Mouse (Mus musculus) forebrain, embryonic 11.5 days (tissue): ENCODE results near the gene Slc22a23. TPM values are rescaled to one million over a fixed set of nuclear protein-coding genes. Genes with fewer than 3 reads are reported as not detected.

Experiments
- ATAC-seq: fragments of 200-750 bp; cut with Nextera tagmentation; replicated peaks from 2 replicates; pipeline ENCODE4 v1.8.0; 2017; ENCODE audit warnings: moderate TSS enrichment; ENCODE audit not compliant: low FRiP score
- DNase-seq: peaks from one replicate; pipeline ENCODE4 v3.0.0-alpha.2; 2017; ENCODE audit warnings: low spot score
- H3K27ac ChIP-seq: fragments of 300-500 bp; sonication (generic); 2 replicates; pipeline ENCODE4 v1.5.1; 2014; ENCODE audit warnings: low read depth, low read length
- H3K27me3 ChIP-seq: fragments of 300-500 bp; sonication (generic); 2 replicates; pipeline ENCODE4 v1.6.1; 2014; ENCODE audit warnings: mild to moderate bottlenecking, low read length, mixed read lengths; ENCODE audit not compliant: control insufficient read depth, insufficient read depth
- H3K36me3 ChIP-seq: fragments of 300-500 bp; sonication (generic); 2 replicates; pipeline ENCODE4 v1.6.1; 2014; ENCODE audit warnings: mild to moderate bottlenecking, low read length, moderate library complexity, mixed read lengths; ENCODE audit not compliant: control insufficient read depth, insufficient read depth
- H3K4me1 ChIP-seq: fragments of 300-500 bp; sonication (generic); replicated peaks from 2 replicates; pipeline ENCODE4 v1.6.1; 2014; ENCODE audit warnings: low read length, mixed read lengths; ENCODE audit not compliant: control insufficient read depth, insufficient read depth
- H3K4me2 ChIP-seq: fragments of 300-500 bp; sonication (generic); 2 replicates; pipeline ENCODE4 v1.6.1; 2014; ENCODE audit warnings: low read depth, mild to moderate bottlenecking, low read length, moderate library complexity, mixed read lengths; ENCODE audit not compliant: severe bottlenecking
- H3K4me3 ChIP-seq: fragments of 300-500 bp; sonication (generic); 2 replicates; pipeline ENCODE4 v1.5.1; 2014; ENCODE audit warnings: low read depth, low read length
- H3K9ac ChIP-seq: fragments of 300-500 bp; sonication (generic); 2 replicates; pipeline ENCODE4 v1.6.1; 2014; ENCODE audit warnings: low read length
- H3K9me3 ChIP-seq: fragments of 300-500 bp; sonication (generic); 2 replicates; pipeline ENCODE4 v1.6.1; 2016; ENCODE audit warnings: low read length, mixed read lengths; ENCODE audit not compliant: control insufficient read depth
- WGBS: fragments of 180-500 bp; shearing (Covaris S2); extraction: QIAGEN DNeasy Blood & Tissue Kit; methylation state at CpG from one replicate; pipeline ENCODE4 v1.1.7; 2014; 5-methylcytosine and 5-hydroxymethylcytosine counted together
- polyA plus RNA-seq: library from polyadenylated mRNA; unstranded; fragments of >200 nt; fragmentation: Nextera tagmentation; extraction: Ambion mirVana; gene quantifications from 2 replicates; pipeline ENCODE4 v1.2.1, GENCODE M21; 2014

Gene Slc22a23
- polyA plus RNA-seq, 1 experiment from 2014 or later = 16.9 TPM

- H3K4me2 ChIP-seq = no peak overlapping the region
- DNase-seq = no peak
- H3K4me3 ChIP-seq = no peak overlapping the region
- no peaks in the 10 kb centered on the region for H3K36me3 ChIP-seq
- H3K9ac ChIP-seq = no peak overlapping the region
- H3K9me3 ChIP-seq = no peaks in the 10 kb centered on the region
- peaks cover 17% of the 10 kb centered on the region for H3K4me1 ChIP-seq
- no peak overlapping the region for H3K27ac ChIP-seq
- H3K27me3 ChIP-seq = peaks cover 2% of the 10 kb centered on the region; the same call in 1 of the 2 replicates
- WGBS = 63% methylated on average over 4 of the region's 4 CpGs
- no peak for ATAC-seq
These were observed 1.8 kb upstream of the Slc22a23 start for GRCm38 (mm10) chr13:34346748-34347147.

- peaks cover 2% of the 10 kb centered on the region; the same call in 1 of the 2 replicates for H3K27me3 ChIP-seq
- ATAC-seq = no peak
- H3K36me3 ChIP-seq = no peaks in the 10 kb centered on the region
- DNase-seq = no peak
- peaks cover 17% of the 10 kb centered on the region for H3K4me1 ChIP-seq
- H3K9me3 ChIP-seq = no peaks in the 10 kb centered on the region
- no peak overlapping the region for H3K9ac ChIP-seq
- 48% methylated on average over 7 of the region's 7 CpGs for WGBS
- H3K4me2 ChIP-seq = no peak overlapping the region; the same call in 1 of the 2 replicates
- no peak overlapping the region for H3K4me3 ChIP-seq
- no peak overlapping the region for H3K27ac ChIP-seq
These were observed 1.3 kb upstream of the Slc22a23 start for GRCm38 (mm10) chr13:34346238-34346637.

GRCm38 (mm10) chr13:34344376-34345127 lies 430 bp downstream of the Slc22a23 start:
- Histone ChIP-seq H3K4me3 (peak overlapping the region; percentile 87), H3K27ac (peak overlapping the region; percentile 57), H3K9ac (peak overlapping the region; percentile 93), H3K4me2 (peak overlapping the region; percentile 95), H3K4me1 (peaks cover 17% of the 10 kb centered on the region), H3K27me3 (peaks cover 2% of the 10 kb centered on the region; the same call in 1 of the 2 replicates), H3K9me3 (no peaks in the 10 kb centered on the region), H3K36me3 (no peaks in the 10 kb centered on the region)
- peak; percentile 63 for ATAC-seq
- DNase-seq = peak; percentile 78
- under 1% methylated on average over 81 of the region's 101 CpGs for WGBS

- H3K27ac ChIP-seq = no peak overlapping the region
- ATAC-seq = peak; percentile 37
These were observed 1.1 kb downstream of the Slc22a23 start for GRCm38 (mm10) chr13:34343719-34344375.

GRCm38 (mm10) chr13:34342286-34342890 lies 2.6 kb downstream of the Slc22a23 start:
- WGBS = 42% methylated on average over 6 of the region's 6 CpGs

More at GRCm38 (mm10) chr13:34343719-34344375, 1.1 kb downstream of the Slc22a23 start:
- H3K4me3 ChIP-seq = peak overlapping the region; percentile 87
- peaks cover 17% of the 10 kb centered on the region for H3K4me1 ChIP-seq
- no peaks in the 10 kb centered on the region for H3K36me3 ChIP-seq
- H3K9me3 ChIP-seq = no peaks in the 10 kb centered on the region
- under 1% methylated on average over 31 of the region's 31 CpGs for WGBS
- DNase-seq = peak; percentile 72
- peak overlapping the region; percentile 95 for H3K4me2 ChIP-seq
- H3K27me3 ChIP-seq = peaks cover 2% of the 10 kb centered on the region; the same call in 1 of the 2 replicates
- peak overlapping the region; percentile 93 for H3K9ac ChIP-seq

GRCm38 (mm10) chr13:34336895-34337294 lies 8.1 kb downstream of the Slc22a23 start:
- no peak overlapping the region for H3K27ac ChIP-seq
- no peaks in the 10 kb centered on the region for H3K27me3 ChIP-seq
- no peaks in the 10 kb centered on the region for H3K36me3 ChIP-seq
- no peak overlapping the region for H3K4me3 ChIP-seq
- 87% methylated on average over 1 of the region's 1 CpGs for whole genome bisulfite sequencing
- no peak for DNase-seq
- H3K4me2 ChIP-seq = no peak overlapping the region
- no peak overlapping the region for H3K9ac ChIP-seq
- ATAC-seq = no peak
- H3K9me3 ChIP-seq = no peaks in the 10 kb centered on the region
- H3K4me1 ChIP-seq = peaks cover 1% of the 10 kb centered on the region; the same call in 1 of the 2 replicates

More at GRCm38 (mm10) chr13:34342286-34342890, 2.6 kb downstream of the Slc22a23 start:
- DNase-seq = no peak
- H3K4me3 ChIP-seq = peak overlapping the region; percentile 87
- H3K27ac ChIP-seq = no peak overlapping the region
- H3K27me3 ChIP-seq = peaks cover 2% of the 10 kb centered on the region; the same call in 1 of the 2 replicates
- H3K36me3 ChIP-seq = no peaks in the 10 kb centered on the region
- H3K9me3 ChIP-seq = no peaks in the 10 kb centered on the region
- peaks cover 17% of the 10 kb centered on the region for H3K4me1 ChIP-seq
- no peak for ATAC-seq
- H3K4me2 ChIP-seq = peak overlapping the region; percentile 95
- H3K9ac ChIP-seq = peak overlapping the region; percentile 93

- no peak overlapping the region for H3K4me3 ChIP-seq
- H3K4me2 ChIP-seq = no peak overlapping the region
- ATAC-seq (no peak), DNase-seq (no peak)
- H3K27me3 ChIP-seq = no peaks in the 10 kb centered on the region
- H3K4me1 ChIP-seq = no peaks in the 10 kb centered on the region
- H3K36me3 ChIP-seq = no peaks in the 10 kb centered on the region
- no peaks in the 10 kb centered on the region for H3K9me3 ChIP-seq
- H3K27ac ChIP-seq = no peak overlapping the region
- WGBS = 93% methylated on average over 2 of the region's 2 CpGs
- no peak overlapping the region for H3K9ac ChIP-seq
These were observed 10.1 kb downstream of the Slc22a23 start for GRCm38 (mm10) chr13:34334847-34335246.

- ATAC-seq (no peak), DNase-seq (no peak)
- H3K27me3 ChIP-seq = no peaks in the 10 kb centered on the region
- no peak overlapping the region for H3K27ac ChIP-seq
- WGBS = 71% methylated on average over 7 of the region's 7 CpGs
- H3K9me3 ChIP-seq = no peaks in the 10 kb centered on the region
- H3K4me2 ChIP-seq = no peak overlapping the region
- H3K4me1 ChIP-seq = no peaks in the 10 kb centered on the region
- H3K4me3 ChIP-seq = no peak overlapping the region
- H3K9ac ChIP-seq = no peak overlapping the region
- no peaks in the 10 kb centered on the region for H3K36me3 ChIP-seq
These were observed 12.2 kb downstream of the Slc22a23 start for GRCm38 (mm10) chr13:34332762-34333161.
